In the genomic region with DNA sequence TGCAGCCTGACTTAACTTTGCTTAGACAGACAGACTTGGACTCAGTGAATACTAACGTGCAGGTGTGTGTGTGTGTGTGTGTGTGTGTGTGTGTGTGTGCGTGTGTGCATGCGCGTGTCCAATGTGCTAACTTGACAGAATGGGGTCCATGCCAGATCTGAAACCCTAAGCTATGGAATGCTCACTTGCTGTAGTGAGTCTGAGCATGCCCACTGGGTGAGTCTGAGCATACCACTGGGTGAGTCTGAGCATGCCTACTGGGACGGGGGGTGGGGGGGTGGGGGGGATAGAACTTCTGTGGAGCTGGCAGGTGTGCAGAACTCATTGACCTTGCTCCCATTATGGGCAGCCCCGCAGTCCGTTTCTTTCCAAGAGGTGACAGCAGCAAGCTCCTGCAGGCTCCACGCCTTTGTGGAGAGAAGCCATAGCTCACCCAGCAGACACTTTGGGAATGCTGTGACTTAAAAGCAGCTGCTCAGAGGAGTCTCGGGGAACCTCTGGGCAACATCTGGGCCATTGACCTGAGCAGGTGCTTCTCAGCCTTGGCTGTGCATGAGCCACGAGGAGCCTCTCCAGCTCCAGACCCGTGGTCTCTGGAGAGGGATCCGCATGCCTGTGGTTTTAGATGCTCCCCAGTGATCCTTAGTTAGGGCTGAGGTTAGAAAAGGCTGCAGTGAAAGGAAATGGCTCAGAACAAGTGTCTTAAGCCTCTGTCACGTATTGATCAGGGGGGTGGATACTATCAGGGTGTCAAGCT, we compare ENCODE assay signal across 15 mouse cellular contexts. TPM values are rescaled to one million over a fixed set of nuclear protein-coding genes. Genes with fewer than 3 reads are reported as not detected.
DNase-seq lines count a peak whose midpoint lies in the region; ATAC-seq and TF ChIP-seq lines count a peak whose summit lies in the region.
"Had no signal": no experiment of that assay in that cellular context is flagged by ENCODE, and none has a peak within 500 bp of the region (broad histone marks: within the 10 kb centered on the region; RNA-seq: fewer than 3 reads in every experiment).

No protein-coding gene starts in this region.

- WGBS in heart, embryonic 14.5 days, result 53% methylated on average over 13 of the region's 13 CpGs
- 76% methylated on average over 13 of the region's 13 CpGs for WGBS in liver, embryonic 14.5 days (ENCODE audit: insufficient replicate concordance)
- WGBS in liver, postnatal 0 days (ENCODE audit: insufficient replicate concordance), result 71% methylated on average over 13 of the region's 13 CpGs
- WGBS in embryonic facial prominence, embryonic 15.5 days, result 48% methylated on average over 13 of the region's 13 CpGs
- WGBS in stomach, postnatal 0 days, result 48% methylated on average over 13 of the region's 13 CpGs

- H3K4me3 ChIP-seq in heart, embryonic 14.5 days (ENCODE audit: control insufficient read depth in 1 of 2, insufficient read depth in 1 of 2, low read depth in 1 of 2, low read length in 2 of 2), result no peak overlapping the region
- H3K4me3 ChIP-seq in liver, embryonic 14.5 days (ENCODE audit: insufficient read depth in 1 of 2, low read depth in 2 of 2, low read length in 2 of 2), result no peak overlapping the region
- H3K4me3 ChIP-seq in liver, postnatal 0 days (ENCODE audit: low read depth, low read length), result no peak overlapping the region
- H3K4me3 ChIP-seq in embryonic facial prominence, embryonic 15.5 days (replicated peaks), result no peak overlapping the region
- H3K4me3 ChIP-seq in stomach, postnatal 0 days (ENCODE audit: low read depth, low read length), result no peak overlapping the region
- H3K4me3 ChIP-seq: kidney, embryonic 15.5 days had no signal

- H3K4me1 ChIP-seq in heart, embryonic 14.5 days (ENCODE audit: control insufficient read depth in 2 of 2, insufficient read depth in 2 of 2, low read length in 2 of 2), result peaks cover 52 to 62% of the 10 kb centered on the region in 2 experiments
- peaks cover 60 to 61% of the 10 kb centered on the region in 2 experiments for H3K4me1 ChIP-seq in liver, embryonic 14.5 days (replicated peaks; ENCODE audit: control insufficient read depth in 2 of 2, insufficient read depth in 2 of 2, low read length in 1 of 2)
- H3K4me1 ChIP-seq in liver, postnatal 0 days (ENCODE audit: insufficient read depth), result peaks cover 50% of the 10 kb centered on the region
- peaks cover 59% of the 10 kb centered on the region for H3K4me1 ChIP-seq in embryonic facial prominence, embryonic 15.5 days
- H3K4me1 ChIP-seq in stomach, postnatal 0 days (replicated peaks; ENCODE audit: control insufficient read depth, insufficient read depth), result peaks cover 27% of the 10 kb centered on the region

- DNase-seq in heart, adult 8-10 months (ENCODE audit: low spot score), result no peak
- DNase-seq in liver, embryonic 14.5 days (ENCODE audit: low read depth in 3 of 3, low spot score in 3 of 3), result no peak
- DNase-seq in liver, postnatal 0 days, result no peak
- DNase-seq in stomach, postnatal 0 days (ENCODE audit: low spot score), result no peak
- no peak for DNase-seq in frontal cortex, postnatal 36 days (ENCODE audit: low spot score in 2 of 2)
- DNase-seq: adrenal gland, postnatal 14 days; cerebellum, adult 9-10 months; gastrocnemius, postnatal 10 days; lung, adult 2 months; midbrain, embryonic 14.5 days had no signal

- ATAC-seq in heart, embryonic 14.5 days (ENCODE audit: insufficient number of reproducible peaks, insufficient read depth, low FRiP score, low read depth), result peak; percentile 50
- ATAC-seq in liver, embryonic 14.5 days (ENCODE audit: insufficient read depth), result no peak
- ATAC-seq in liver, postnatal 0 days, result no peak
- no peak for ATAC-seq in embryonic facial prominence, embryonic 15.5 days (ENCODE audit: insufficient number of reproducible peaks, low FRiP score, low TSS enrichment, low read depth)
- no peak for ATAC-seq in stomach, postnatal 0 days (ENCODE audit: low FRiP score, low TSS enrichment)
- ATAC-seq: forebrain, embryonic 16.5 days; inflammation-experienced regulatory T-cells, adult 6 months had no signal

- H3K4me2 ChIP-seq in heart, embryonic 14.5 days (ENCODE audit: low read length), result peak overlapping the region; percentile 29
- no peak overlapping the region for H3K4me2 ChIP-seq in liver, embryonic 14.5 days (ENCODE audit: low read depth)
- no peak overlapping the region for H3K4me2 ChIP-seq in liver, postnatal 0 days (ENCODE audit: low read depth, low read length)
- no peak overlapping the region for H3K4me2 ChIP-seq in embryonic facial prominence, embryonic 15.5 days (replicated peaks)
- no peak overlapping the region for H3K4me2 ChIP-seq in stomach, postnatal 0 days (replicated peaks; ENCODE audit: low read depth)
- H3K4me2 ChIP-seq: kidney, embryonic 15.5 days had no signal

- H3K27ac ChIP-seq in heart, embryonic 14.5 days (replicated peaks in 1 of 2; ENCODE audit: control insufficient read depth in 1 of 2, insufficient read depth in 1 of 2, low read depth in 2 of 2, low read length in 2 of 2), result peak overlapping the region in 1 of 2 experiments; percentile 56; a peak in 2 of 4 replicates
- H3K27ac ChIP-seq in liver, embryonic 14.5 days, result peak overlapping the region; percentile 16
- no peak overlapping the region for H3K27ac ChIP-seq in liver, postnatal 0 days (ENCODE audit: low read depth)
- 0 out of 2 replicates have a peak overlapping the region, but pooled peaks have one; percentile 11 for H3K27ac ChIP-seq in embryonic facial prominence, embryonic 15.5 days (replicated peaks)
- H3K27ac ChIP-seq in stomach, postnatal 0 days (replicated peaks), result peak overlapping the region; percentile 67; the same call in 1 of the 2 replicates
- H3K27ac ChIP-seq: kidney, embryonic 15.5 days had no signal

- H3K9me3 ChIP-seq in heart, embryonic 14.5 days (ENCODE audit: control insufficient read depth, low read length), result no peaks in the 10 kb centered on the region
- no peaks in the 10 kb centered on the region for H3K9me3 ChIP-seq in liver, embryonic 14.5 days (ENCODE audit: control insufficient read depth, low read length)
- H3K9me3 ChIP-seq in liver, postnatal 0 days (ENCODE audit: low read length), result no peaks in the 10 kb centered on the region
- H3K9me3 ChIP-seq in embryonic facial prominence, embryonic 15.5 days (replicated peaks), result no peaks in the 10 kb centered on the region
- H3K9me3 ChIP-seq in stomach, postnatal 0 days (ENCODE audit: control insufficient read depth, low read length), result no peaks in the 10 kb centered on the region
- H3K9me3 ChIP-seq: kidney, embryonic 15.5 days had no signal

- no peak for TF ChIP-seq CTCF in liver, embryonic 14.5 days (IDR thresholded peaks at IDR 0.05; ENCODE audit: low read depth)
- no peak for TF ChIP-seq CTCF in liver, postnatal 0 days (IDR thresholded peaks at IDR 0.05; ENCODE audit: low read depth)
- TF ChIP-seq CTCF in stomach, postnatal 0 days (IDR thresholded peaks at IDR 0.05; ENCODE audit: low read depth), result no peak

- no peak for TF ChIP-seq EP300 in liver, embryonic 14.5 days (IDR thresholded peaks at IDR 0.05; ENCODE audit: low read depth)
- no peak for TF ChIP-seq EP300 in liver, postnatal 0 days (IDR thresholded peaks at IDR 0.05; ENCODE audit: low read depth)
- TF ChIP-seq EP300 in stomach, postnatal 0 days (optimal IDR thresholded peaks at IDR 0.05), result no peak

- H3K36me3 ChIP-seq in heart, embryonic 14.5 days (ENCODE audit: control insufficient read depth, insufficient read depth, low read length), result no peaks in the 10 kb centered on the region
- peaks cover 30% of the 10 kb centered on the region for H3K36me3 ChIP-seq in liver, embryonic 14.5 days (replicated peaks; ENCODE audit: control insufficient read depth, insufficient read depth, low read depth)
- peaks cover 18% of the 10 kb centered on the region for H3K36me3 ChIP-seq in liver, postnatal 0 days (replicated peaks; ENCODE audit: insufficient read depth, low read length)
- no peaks in the 10 kb centered on the region for H3K36me3 ChIP-seq in embryonic facial prominence, embryonic 15.5 days
- no peaks in the 10 kb centered on the region; the same call in 1 of the 2 replicates for H3K36me3 ChIP-seq in stomach, postnatal 0 days (ENCODE audit: control insufficient read depth, insufficient read depth, low read length)
- H3K36me3 ChIP-seq: kidney, embryonic 15.5 days had no signal

- H3K27me3 ChIP-seq in heart, embryonic 14.5 days (ENCODE audit: control insufficient read depth, insufficient read depth, low read length), result no peaks in the 10 kb centered on the region
- no peaks in the 10 kb centered on the region for H3K27me3 ChIP-seq in liver, embryonic 14.5 days (ENCODE audit: control insufficient read depth, insufficient read depth, low read length)
- H3K27me3 ChIP-seq in liver, postnatal 0 days (ENCODE audit: insufficient read depth, low read length), result no peaks in the 10 kb centered on the region
- no peaks in the 10 kb centered on the region for H3K27me3 ChIP-seq in embryonic facial prominence, embryonic 15.5 days
- H3K27me3 ChIP-seq in stomach, postnatal 0 days (ENCODE audit: control insufficient read depth, insufficient read depth, low read length), result no peaks in the 10 kb centered on the region
- H3K27me3 ChIP-seq: kidney, embryonic 15.5 days had no signal

- H3K9ac ChIP-seq in heart, embryonic 14.5 days (ENCODE audit: low read length), result no peak overlapping the region; the same call in 1 of the 2 replicates
- no peak overlapping the region for H3K9ac ChIP-seq in liver, embryonic 14.5 days (replicated peaks)
- H3K9ac ChIP-seq in liver, postnatal 0 days (replicated peaks), result no peak overlapping the region
- H3K9ac ChIP-seq in embryonic facial prominence, embryonic 15.5 days, result no peak overlapping the region
- no peak overlapping the region for H3K9ac ChIP-seq in stomach, postnatal 0 days (ENCODE audit: low read length)
- H3K9ac ChIP-seq: kidney, embryonic 15.5 days had no signal

RNA-seq across cellular contexts. Expression of a gene that starts 38.4 kb away (rescaled TPM):
- polyA plus RNA-seq in heart, embryonic 14.5 days (2014; fragmentation: Nextera tagmentation; extraction: Ambion mirVana), result 25.9 and 28.7 TPM in 2 replicates
- total RNA-seq in heart, adult 8-10 months (2022), result 100 to 1,000 TPM in 2 of 4 experiments, 10 to 100 TPM in 2; 74.8 to 134 (median 102) TPM
- polyA plus RNA-seq in liver, embryonic 14.5 days (2012; rRNA removed), result 14.8 and 17.0 TPM in 2 replicates
- polyA plus RNA-seq in liver, embryonic 14.5 days (2014; fragmentation: Nextera tagmentation; extraction: Ambion mirVana), result 65.5 and 68.0 TPM in 2 replicates
- polyA plus RNA-seq in liver, postnatal 0 days (2015; fragmentation: Nextera tagmentation; extraction: Ambion mirVana), result 106 and 121 TPM in 2 replicates
- polyA plus RNA-seq in embryonic facial prominence, embryonic 15.5 days (2015; fragmentation: Nextera tagmentation; extraction: Ambion mirVana), result 28.7 and 31.6 TPM in 2 replicates
- 117 and 127 TPM in 2 replicates for polyA plus RNA-seq in stomach, postnatal 0 days (2015; fragmentation: Nextera tagmentation; extraction: Ambion mirVana)
